Mouse (Mus musculus) hematopoietic stem cell, adult 5-6 weeks (primary cell): Measurements from ENCODE around the gene Fbxw2. TPM values are rescaled to one million over a fixed set of nuclear protein-coding genes. Genes with fewer than 3 reads are reported as not detected.
"Not testable (repeated sequence)": the region's sequence is repeated elsewhere in the genome, so short reads cannot be mapped to it uniquely, and the experiment has no call there.

ENCODE experiments used
- ATAC-seq, 2 experiments: fragments of 125-278 bp in 1 of 2; replicated peaks in 1 of 2; 2 replicates each; pipeline ENCODE4 v1.8.0; 2016 to 2017; ENCODE audit warnings: inconsistent platforms in 2 of 2, mild to moderate bottlenecking in 2 of 2, moderate number of reproducible peaks in 2 of 2, low read depth in 1 of 2, moderate TSS enrichment in 1 of 2; ENCODE audit not compliant: low FRiP score in 2 of 2, poor library complexity in 2 of 2, severe bottlenecking in 2 of 2, insufficient read depth in 1 of 2, low TSS enrichment in 1 of 2
- total RNA-seq: library from RNA; stranded (forward); fragments of 172-1452, 232-1000 nt; gene quantifications from 2 replicates; pipeline ENCODE4 v1.2.3, GENCODE M21; 2017

Gene Fbxw2
- total RNA-seq, 1 experiment from 2014 or later = 76.7 TPM

- ATAC-seq = peak; percentile 33 to 36; a peak in 2 of 4 replicates
Measured at GRCm38 (mm10) chr2:34826460-34827231, 535 bp upstream of the Fbxw2 start.

GRCm38 (mm10) chr2:34818492-34818891 lies 7.6 kb downstream of the Fbxw2 start:
- no peak for ATAC-seq

GRCm38 (mm10) chr2:34815893-34816292 lies 10.2 kb downstream of the Fbxw2 start:
- not testable (repeated sequence) for ATAC-seq

GRCm38 (mm10) chr2:34812706-34813105 lies 13.4 kb downstream of the Fbxw2 start:
- ATAC-seq = no peak

GRCm38 (mm10) chr2:34810775-34811174 lies 15.3 kb downstream of the Fbxw2 start:
- ATAC-seq = no peak

- no peak for ATAC-seq
Measured at GRCm38 (mm10) chr2:34809568-34809967, 16.5 kb downstream of the Fbxw2 start.

GRCm38 (mm10) chr2:34808057-34808456 lies 18.1 kb downstream of the Fbxw2 start:
- ATAC-seq = no peak

GRCm38 (mm10) chr2:34805364-34805950 lies 20.7 kb downstream of the Fbxw2 start:
- no peak for ATAC-seq

GRCm38 (mm10) chr2:34804815-34805214 lies 21.3 kb downstream of the Fbxw2 start:
- ATAC-seq = no peak

- no peak for ATAC-seq
Measured at GRCm38 (mm10) chr2:34804172-34804571, 21.9 kb downstream of the Fbxw2 start.

- no peak for ATAC-seq
Measured at GRCm38 (mm10) chr2:34803746-34804145, 22.4 kb downstream of the Fbxw2 start.

GRCm38 (mm10) chr2:34802565-34803245 lies 23.4 kb downstream of the Fbxw2 start:
- peak; percentile 9 to 43; a peak in 3 of 4 replicates for ATAC-seq

- ATAC-seq = peak; percentile 85 to 90
Measured at GRCm38 (mm10) chr2:34801516-34802482, 24.3 kb downstream of the Fbxw2 start.

- no peak for ATAC-seq
Measured at GRCm38 (mm10) chr2:34800371-34800770, 25.7 kb downstream of the Fbxw2 start.

- peak; percentile 80 to 86 for ATAC-seq
Measured at GRCm38 (mm10) chr2:34799357-34800256, 26.5 kb downstream of the Fbxw2 start, which contains the start of gene Rabepk. Gene Rabepk, minus strand, starts transcription at chr2:34799912.

GRCm38 (mm10) chr2:34795426-34795825 lies 30.7 kb downstream of the Fbxw2 start:
- ATAC-seq = no peak
